Mouse (Mus musculus): ENCODE data around the gene Otulinl. TPM values are rescaled to one million over a fixed set of nuclear protein-coding genes. Genes with fewer than 3 reads are reported as not detected.

Gene Otulinl
- total RNA-seq, 4 experiments from 2014 or later = 0.22 to 0.59 (median 0.36) TPM

DNA sequence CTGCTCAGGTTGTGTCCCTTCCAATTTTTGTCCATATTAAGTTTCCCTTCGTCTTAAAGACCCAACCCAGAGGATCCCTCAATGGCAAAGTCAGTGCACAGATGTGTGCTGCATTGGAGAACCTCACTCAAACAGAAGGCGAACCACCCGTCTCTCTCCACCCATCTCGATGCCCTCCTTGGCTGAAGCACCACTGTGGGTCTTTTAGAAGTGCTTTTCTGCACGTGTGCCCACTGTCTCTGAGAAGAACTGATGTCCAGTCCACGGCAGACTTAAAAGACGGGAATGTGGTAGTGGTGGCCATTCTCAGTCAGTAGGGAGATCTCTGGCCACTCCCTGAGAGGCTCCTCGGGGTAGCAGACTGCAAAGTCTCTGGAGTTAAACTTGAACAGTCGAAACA is 24.8 kb downstream of the Otulinl start:
- no peak for DNase-seq (ENCODE audit: low spot score in 2 of 2)

DNA sequence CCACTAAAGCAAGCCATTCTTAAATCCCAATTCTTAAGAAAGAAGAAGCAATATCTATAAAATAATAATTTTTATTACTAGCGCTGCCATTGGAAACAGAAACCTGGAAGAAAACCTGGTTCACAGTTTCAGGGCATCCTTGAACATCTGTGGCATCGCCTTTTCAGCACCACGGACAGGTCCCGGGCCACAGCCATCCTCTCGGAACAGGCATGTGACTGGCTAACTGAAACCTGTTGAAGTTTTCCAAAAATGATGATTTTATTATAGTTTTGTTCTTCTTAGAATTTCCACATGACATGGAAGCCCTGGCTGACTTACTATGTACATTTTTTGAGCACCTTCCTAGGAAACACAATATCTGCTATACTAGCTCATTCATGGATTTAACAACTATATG is 26.4 kb downstream of the Otulinl start:
- no peak for DNase-seq (ENCODE audit: low spot score in 2 of 2)

GRCm38 (mm10) chr15:27647686-27648085 is 33.7 kb downstream of the Otulinl start:
- DNase-seq (ENCODE audit: low spot score in 2 of 2) = no peak

DNA sequence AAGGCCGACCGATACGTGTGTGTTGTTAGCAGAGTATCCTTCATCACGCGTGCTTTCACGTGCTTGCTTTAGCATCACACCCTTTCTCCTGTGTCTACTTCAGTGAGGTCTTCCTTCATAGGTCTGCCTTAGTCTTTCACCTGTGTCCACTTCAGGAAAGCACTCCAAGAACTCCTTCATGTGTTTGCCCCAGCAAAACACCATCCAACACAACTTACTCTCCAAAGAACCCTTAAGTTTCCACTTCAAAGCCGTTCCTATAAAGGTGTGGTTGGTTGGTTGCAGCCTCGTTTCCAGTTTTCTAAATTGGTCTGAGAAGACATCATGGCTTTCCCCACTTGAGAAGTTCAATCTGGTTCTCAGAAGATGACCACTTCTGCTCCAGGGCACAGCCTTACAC is 34.7 kb downstream of the Otulinl start:
- no peak for DNase-seq (ENCODE audit: low spot score in 2 of 2)

DNA sequence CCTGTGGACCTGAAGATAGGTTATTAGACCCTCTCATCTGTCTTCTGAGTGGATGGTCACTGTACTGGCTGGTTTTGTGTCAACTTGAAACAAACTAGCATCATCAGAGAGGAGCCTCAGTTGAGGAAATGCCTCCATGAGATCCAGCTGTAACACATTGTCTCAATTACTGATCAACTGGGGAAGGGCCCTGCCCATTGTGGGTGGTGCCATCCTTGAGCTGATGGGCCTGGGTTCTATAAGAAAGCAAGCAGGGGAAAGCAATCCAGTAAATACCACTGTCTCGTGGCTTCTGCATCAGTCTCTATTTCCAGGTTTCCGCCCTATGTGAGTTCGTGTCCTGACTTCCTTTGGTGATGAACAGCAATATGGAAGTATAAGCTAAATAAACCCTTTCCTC is 36.1 kb downstream of the Otulinl start:
- DNase-seq (ENCODE audit: low spot score in 2 of 2) = no peak

GRCm38 (mm10) chr15:27642895-27643294 is 38.5 kb downstream of the Otulinl start:
- DNase-seq (ENCODE audit: low spot score in 2 of 2) = no peak

DNA sequence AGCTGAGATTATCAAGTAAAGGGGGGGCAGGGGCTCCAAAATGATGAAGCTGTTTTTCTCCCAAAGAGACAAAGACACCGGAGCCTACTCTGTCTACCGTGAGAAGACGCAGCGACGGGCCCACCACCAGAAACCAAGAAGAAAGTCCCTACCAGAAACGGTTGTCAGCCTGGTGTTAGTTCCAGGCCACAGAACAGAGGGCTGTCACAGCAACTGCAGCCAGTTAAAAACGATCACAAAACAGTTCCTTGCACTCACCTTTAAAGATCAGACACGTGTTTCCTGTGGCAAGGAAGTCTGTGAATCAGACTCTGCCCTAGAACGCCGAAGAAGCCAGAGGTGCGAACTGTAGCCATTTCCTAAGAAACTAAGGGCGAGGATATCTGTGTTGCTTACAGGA is 40.2 kb downstream of the Otulinl start:
- no peak for DNase-seq (ENCODE audit: low spot score in 2 of 2)

GRCm38 (mm10) chr15:27633941-27634900 is 47.2 kb downstream of the Otulinl start:
- no peak for DNase-seq (ENCODE audit: low spot score in 2 of 2)

- DNase-seq (ENCODE audit: low spot score in 2 of 2) = peak; percentile 98
Measured at GRCm38 (mm10) chr15:27630601-27631383, 50.6 kb downstream of the Otulinl start, which contains the start of gene Otulin. Otulin (minus strand) TSS chr15:27630693.

DNA sequence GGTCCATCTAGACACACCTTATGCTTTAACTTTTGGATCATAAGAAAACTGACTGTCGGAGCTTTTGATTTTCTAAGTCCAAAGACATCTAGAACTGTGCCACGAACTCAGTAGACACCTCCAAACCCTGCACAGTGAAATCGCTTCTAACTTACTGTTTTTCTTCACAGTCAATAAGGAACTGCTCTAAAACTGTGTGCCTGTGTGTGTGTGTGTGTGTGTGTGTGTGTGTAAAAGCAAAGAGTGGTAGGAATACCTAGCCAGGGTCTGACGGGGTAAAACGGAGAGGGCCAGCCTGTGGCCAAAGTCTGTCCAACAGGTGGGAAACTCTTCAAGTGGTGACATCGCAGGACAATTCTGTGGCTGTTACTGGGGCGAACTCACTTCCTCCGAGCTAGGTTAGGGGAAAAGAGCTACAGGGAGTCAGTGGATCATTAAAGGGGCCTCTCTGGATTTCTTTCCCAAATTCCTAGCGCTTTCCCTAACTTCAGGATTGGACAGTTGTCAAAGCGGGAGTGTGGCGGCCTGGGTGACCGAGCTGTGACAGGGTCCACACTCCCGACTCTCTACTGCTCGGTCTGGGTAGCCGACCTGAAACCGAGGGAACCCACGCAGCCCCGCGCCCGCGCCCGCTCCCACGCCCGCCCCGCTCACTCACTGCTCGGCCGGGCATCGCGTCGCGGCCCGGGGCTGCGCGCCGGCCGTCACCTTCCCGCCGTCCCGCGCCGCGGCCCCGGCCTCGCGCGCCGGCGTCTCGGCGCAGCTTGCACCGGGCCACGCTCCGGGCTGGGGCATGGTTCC is 51.4 kb downstream of the Otulinl start:
- peak in 1 of 2 experiments; percentile 14 for DNase-seq (ENCODE audit: low spot score in 2 of 2)

DNA sequence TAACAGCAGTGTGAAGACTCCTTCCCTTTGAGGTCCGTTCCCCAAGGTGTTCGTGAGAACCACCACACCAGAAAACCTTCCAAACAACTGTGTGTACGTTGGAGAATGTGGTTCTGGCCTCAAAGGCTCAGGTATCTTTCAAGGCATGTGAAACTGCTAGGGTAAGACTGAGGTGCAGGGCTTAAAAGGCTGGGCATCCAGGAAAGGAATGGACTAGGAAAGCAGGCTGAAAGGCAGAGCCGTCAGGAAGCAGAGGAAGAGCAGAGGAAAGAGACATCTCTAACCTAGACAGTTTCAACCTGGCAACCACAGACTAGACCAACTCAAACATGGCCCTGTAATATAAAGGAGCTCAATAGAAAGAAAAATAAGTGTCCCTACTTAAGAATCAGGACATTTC is 52.3 kb downstream of the Otulinl start:
- DNase-seq (ENCODE audit: low spot score in 2 of 2) = no peak

DNA sequence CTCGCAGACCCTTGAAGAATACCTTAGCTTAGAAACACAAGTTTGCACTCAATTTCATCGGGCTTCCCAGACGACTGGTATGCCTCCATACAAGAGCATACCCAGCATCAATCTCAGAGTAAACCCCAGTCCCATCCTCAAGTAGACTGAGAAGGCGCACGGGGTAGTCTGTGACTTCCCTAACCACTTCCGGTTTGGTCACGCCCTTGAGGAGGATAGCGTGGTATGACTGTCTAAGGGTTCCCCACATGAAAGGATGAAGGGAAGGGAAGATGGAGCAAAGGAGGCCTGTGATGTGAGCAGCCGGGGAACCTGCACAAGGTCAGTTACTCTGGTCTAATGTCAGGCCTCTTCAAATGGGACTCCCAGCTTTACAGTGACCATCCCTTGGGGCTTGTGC is 53.6 kb downstream of the Otulinl start:
- DNase-seq (ENCODE audit: low spot score in 2 of 2) = no peak

GRCm38 (mm10) chr15:27626314-27626713 is 55.1 kb downstream of the Otulinl start:
- DNase-seq (ENCODE audit: low spot score in 2 of 2) = no peak

DNA sequence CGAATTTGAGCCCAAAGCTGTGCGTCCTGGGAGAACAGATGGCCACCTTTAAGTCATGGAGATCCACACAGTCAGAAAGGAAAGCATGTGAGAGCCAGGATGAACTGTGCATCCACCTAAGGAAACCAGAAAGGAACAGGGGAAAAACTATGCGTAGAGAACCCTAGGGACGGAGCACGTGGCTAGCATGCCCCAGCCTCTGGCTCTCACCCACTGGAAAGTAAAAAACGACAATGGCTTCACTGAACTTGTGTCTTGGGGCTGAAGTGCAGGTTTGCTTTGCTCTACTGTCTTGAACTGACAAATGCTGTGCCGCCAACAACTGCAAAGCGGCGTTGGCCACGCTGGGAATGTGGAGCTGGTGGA is 55.5 kb downstream of the Otulinl start:
- DNase-seq (ENCODE audit: low spot score in 2 of 2) = no peak

DNA sequence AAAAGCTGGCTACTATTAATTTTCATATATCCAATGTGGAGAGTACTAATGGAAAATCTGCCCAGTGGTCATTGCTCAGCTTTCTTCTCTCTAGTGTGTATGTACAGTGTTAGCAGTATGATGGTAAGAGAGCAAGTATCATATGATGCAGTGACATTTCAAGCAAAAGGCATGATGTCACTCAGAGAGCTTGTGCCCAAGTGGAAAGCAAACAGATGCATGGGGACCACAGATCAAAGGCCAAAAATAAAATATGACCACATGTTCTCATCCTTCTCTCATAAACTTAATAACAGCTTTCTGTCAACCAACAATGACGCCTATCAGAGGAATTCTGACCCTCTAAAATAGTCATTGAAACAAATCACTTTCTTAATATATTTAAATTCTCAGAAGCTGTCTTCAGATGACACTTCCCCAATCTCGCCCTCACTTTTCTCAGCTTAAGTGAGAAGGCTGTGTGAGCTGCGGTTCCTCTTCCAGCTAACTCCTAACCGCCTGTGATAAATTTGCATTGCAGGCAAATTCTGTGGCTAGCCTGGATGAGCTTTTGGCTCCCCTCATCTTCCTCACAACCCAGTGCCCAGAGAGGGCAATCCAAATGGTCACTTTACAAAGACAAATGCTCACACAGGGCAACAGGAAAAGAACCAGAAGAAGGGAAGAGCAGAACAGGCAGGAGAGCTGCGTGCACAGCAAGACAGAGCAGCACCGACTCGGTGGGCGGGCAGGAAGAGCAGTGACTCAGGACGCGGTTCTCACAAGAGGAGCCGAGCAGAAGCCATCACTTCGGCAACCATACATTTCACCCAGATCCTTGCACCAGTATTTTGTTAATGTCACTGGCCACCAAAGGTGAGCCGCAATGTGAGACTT is 56.1 kb downstream of the Otulinl start:
- no peak for DNase-seq (ENCODE audit: low spot score in 2 of 2)

- DNase-seq (ENCODE audit: low spot score in 2 of 2) = no peak
Measured at GRCm38 (mm10) chr15:27623286-27623685, 58.1 kb downstream of the Otulinl start.

GRCm38 (mm10) chr15:27620475-27621185 is 60.7 kb downstream of the Otulinl start:
- no peak for DNase-seq (ENCODE audit: low spot score in 2 of 2)

- no peak for DNase-seq (ENCODE audit: low spot score in 2 of 2)
Measured at GRCm38 (mm10) chr15:27619683-27620082, 61.7 kb downstream of the Otulinl start.

GRCm38 (mm10) chr15:27618778-27619533 is 62.4 kb downstream of the Otulinl start:
- DNase-seq (ENCODE audit: low spot score in 2 of 2) = no peak
